Mouse (Mus musculus) ES-Bruce4 (cell line): ENCODE measurements around the gene Grhl3. TPM values are rescaled to one million over a fixed set of nuclear protein-coding genes. Genes with fewer than 3 reads are reported as not detected.
A peak's percentile ranks its signal among the peaks of the same experiment; 100 is the strongest.
"Not testable (repeated sequence)": the region's sequence is repeated elsewhere in the genome, so short reads cannot be mapped to it uniquely, and the experiment has no call there.

Experiments
- H3K27ac ChIP-seq: 2 replicates; pipeline ENCODE4 v1.5.1; 2012; ENCODE audit warnings: low read length, inconsistent platforms; ENCODE audit not compliant: insufficient read depth
- H3K27me3 ChIP-seq: 2 replicates; pipeline ENCODE4 v1.6.1; 2012; ENCODE audit warnings: mild to moderate bottlenecking, low read length, inconsistent platforms; ENCODE audit not compliant: control insufficient read depth, poor library complexity, insufficient read depth, severe bottlenecking
- H3K36me3 ChIP-seq: 2 replicates; pipeline ENCODE4 v1.6.1; 2012; ENCODE audit warnings: inconsistent platforms, mild to moderate bottlenecking, low read length, moderate library complexity; ENCODE audit not compliant: control insufficient read depth, poor library complexity, insufficient read depth, severe bottlenecking
- H3K4me1 ChIP-seq: one replicate; pipeline ENCODE4 v1.8.1; 2011; ENCODE audit warnings: low read length; ENCODE audit not compliant: control insufficient read depth, insufficient read depth
- H3K4me3 ChIP-seq: 2 replicates; pipeline ENCODE4 v1.5.1; 2011; ENCODE audit warnings: low read depth, mild to moderate bottlenecking, low read length
- H3K9ac ChIP-seq: 2 replicates; pipeline ENCODE4 v1.6.1; 2012; ENCODE audit warnings: low read depth, mild to moderate bottlenecking, inconsistent platforms; ENCODE audit not compliant: poor library complexity, severe bottlenecking
- H3K9me3 ChIP-seq: replicated peaks from 2 replicates; pipeline ENCODE4 v1.6.1; 2012; ENCODE audit warnings: mild to moderate bottlenecking, low read length, inconsistent platforms; ENCODE audit not compliant: control insufficient read depth, poor library complexity, insufficient read depth, severe bottlenecking
- CTCF ChIP-seq: IDR thresholded peaks from one replicate; pipeline ENCODE4 v1.8.1; 2011; ENCODE audit warnings: low read depth, low read length
- EP300 ChIP-seq: IDR thresholded peaks from 2 replicates; pipeline ENCODE4 v1.6.1; 2011; ENCODE audit warnings: low read depth, low read length; ENCODE audit not compliant: insufficient read depth
- POLR2A ChIP-seq: IDR thresholded peaks from one replicate; pipeline ENCODE4 v1.8.1; 2011; ENCODE audit warnings: low read length; ENCODE audit not compliant: insufficient read depth
- polyA plus RNA-seq: library from polyadenylated mRNA; stranded (reverse); fragments of >200 nt; gene quantifications from 2 replicates; pipeline ENCODE4 v1.2.4, GENCODE M21; 2011; ENCODE audit warnings: low read depth; ENCODE audit not compliant: missing spikeins, insufficient read depth, insufficient read length

Gene Grhl3
- polyA plus RNA-seq, result 18.0 and 21.5 TPM in 2 replicates

- no peaks in the 10 kb centered on the region for H3K36me3 ChIP-seq
- peak within 1 kb of the TSS; percentile 37 for H3K27ac ChIP-seq
- peak within 1 kb of the TSS; percentile 33; the same call in 1 of the 2 replicates for H3K9ac ChIP-seq
- H3K27me3 ChIP-seq, result no peaks in the 10 kb centered on the region
- TF ChIP-seq POLR2A, result no peak
- 0 out of 2 replicates have a peak, but pooled peaks have one; percentile 38 for TF ChIP-seq EP300
- H3K4me1 ChIP-seq, result peaks cover 5% of the 10 kb centered on the region
- peak within 1 kb of the TSS; percentile 75 for H3K4me3 ChIP-seq
- no peaks in the 10 kb centered on the region for H3K9me3 ChIP-seq
Observed at GRCm38 (mm10) chr4:135573251-135573808, at the start of gene Grhl3. Gene Grhl3, minus strand, starts transcription at chr4:135573630.

DNA sequence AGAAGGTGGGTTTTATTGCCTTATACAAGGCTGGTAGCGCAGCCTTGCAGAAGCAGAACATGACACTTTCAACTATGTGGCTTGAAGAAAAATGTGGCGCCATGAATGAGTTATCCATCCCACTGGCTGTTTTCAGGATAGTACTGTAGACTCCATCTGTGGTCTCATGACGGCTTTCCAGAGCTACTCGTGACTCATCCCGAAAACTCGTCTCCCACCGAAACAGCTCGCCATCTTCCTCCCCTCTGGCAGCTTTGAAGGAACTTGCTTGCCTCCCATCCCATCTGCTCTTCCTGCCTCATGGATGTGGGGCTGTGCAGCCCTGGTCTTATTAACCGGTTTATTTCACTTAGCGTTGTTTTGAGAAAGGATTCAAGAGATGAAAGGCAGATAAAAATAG, 48.9 kb upstream of the Grhl3 start:
- no peak overlapping the region for H3K4me3 ChIP-seq
- TF ChIP-seq CTCF (no peak), EP300 (no peak), POLR2A (no peak)
- no peaks in the 10 kb centered on the region for H3K27me3 ChIP-seq
- H3K9me3 ChIP-seq, result peaks cover 3% of the 10 kb centered on the region
- H3K9ac ChIP-seq, result no peak overlapping the region
- H3K36me3 ChIP-seq, result no peaks in the 10 kb centered on the region
- H3K4me1 ChIP-seq, result peaks cover 3% of the 10 kb centered on the region
- no peak overlapping the region for H3K27ac ChIP-seq

- H3K36me3 ChIP-seq, result no peaks in the 10 kb centered on the region
- no peak overlapping the region for H3K4me3 ChIP-seq
- peaks cover 3% of the 10 kb centered on the region for H3K9me3 ChIP-seq
- H3K27me3 ChIP-seq, result no peaks in the 10 kb centered on the region
- TF ChIP-seq CTCF (no peak), EP300 (no peak), POLR2A (no peak)
- H3K9ac ChIP-seq, result no peak overlapping the region
- no peak overlapping the region for H3K27ac ChIP-seq
- peaks cover 7% of the 10 kb centered on the region for H3K4me1 ChIP-seq
Observed at GRCm38 (mm10) chr4:135620461-135620860, 47.0 kb upstream of the Grhl3 start.

DNA sequence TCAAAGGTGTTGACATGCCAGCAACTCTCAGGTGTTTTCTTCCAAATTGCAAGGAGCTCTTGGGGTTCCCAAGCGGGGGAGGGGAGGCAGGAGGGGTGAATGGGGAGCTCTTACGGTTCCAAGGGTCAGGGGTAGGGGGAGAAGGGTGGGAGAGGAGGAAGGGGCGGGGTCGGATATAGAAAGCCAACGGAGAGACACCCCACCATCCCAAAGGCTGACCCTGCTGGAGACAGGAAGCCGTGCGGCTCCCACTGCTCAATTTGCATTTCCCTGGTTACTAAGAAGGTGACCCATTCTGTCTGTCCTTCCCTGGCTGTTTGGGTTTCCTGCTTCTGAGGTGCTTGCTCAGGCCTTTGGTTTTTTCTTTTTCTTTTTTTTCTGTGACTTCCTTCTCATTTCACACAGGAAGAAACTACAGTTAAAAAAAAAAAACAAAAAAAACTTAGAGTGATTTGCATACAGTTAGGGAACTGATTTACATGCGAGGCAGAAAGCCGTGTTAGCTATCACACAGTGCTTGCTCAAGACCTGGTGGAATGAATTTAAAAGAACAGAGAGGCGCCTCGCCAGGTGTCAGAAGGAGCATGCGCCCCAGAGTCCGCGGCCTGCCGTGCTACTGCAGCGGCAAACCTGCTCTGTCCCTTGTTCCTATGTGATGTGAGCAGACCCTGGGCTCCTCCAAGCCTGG, 44.5 kb upstream of the Grhl3 start:
- no peaks in the 10 kb centered on the region for H3K27me3 ChIP-seq
- no peak overlapping the region for H3K4me3 ChIP-seq
- H3K27ac ChIP-seq, result peak overlapping the region; percentile 59
- peaks cover 3% of the 10 kb centered on the region for H3K9me3 ChIP-seq
- TF ChIP-seq CTCF (no peak), EP300 (peak; percentile 86)
- no peaks in the 10 kb centered on the region for H3K36me3 ChIP-seq
- H3K9ac ChIP-seq, result no peak overlapping the region
- H3K4me1 ChIP-seq, result peaks cover 7% of the 10 kb centered on the region

GRCm38 (mm10) chr4:135617038-135617437, 43.6 kb upstream of the Grhl3 start:
- H3K9ac ChIP-seq, result no peak overlapping the region

GRCm38 (mm10) chr4:135615307-135615706, 41.9 kb upstream of the Grhl3 start:
- H3K27ac ChIP-seq, H3K27me3 ChIP-seq, H3K36me3 ChIP-seq, H3K4me1 ChIP-seq: not testable (repeated sequence)
- peak; percentile 57 for TF ChIP-seq POLR2A
- peak overlapping the region; percentile 61 for H3K9ac ChIP-seq
- peaks cover 13% of the 10 kb centered on the region for H3K9me3 ChIP-seq
- peak overlapping the region; percentile 73 for H3K4me3 ChIP-seq

More at GRCm38 (mm10) chr4:135617038-135617437, 43.6 kb upstream of the Grhl3 start:
- H3K4me1 ChIP-seq, result peaks cover 5% of the 10 kb centered on the region
- H3K36me3 ChIP-seq, result no peaks in the 10 kb centered on the region
- H3K27me3 ChIP-seq, result no peaks in the 10 kb centered on the region
- H3K27ac ChIP-seq, result no peak overlapping the region
- no peak overlapping the region for H3K4me3 ChIP-seq
- TF ChIP-seq CTCF (peak; percentile 6), EP300 (no peak)
- peaks cover 3% of the 10 kb centered on the region for H3K9me3 ChIP-seq
